Comparison of ENCODE assay signal across 8 mouse cellular contexts in the genomic region with DNA sequence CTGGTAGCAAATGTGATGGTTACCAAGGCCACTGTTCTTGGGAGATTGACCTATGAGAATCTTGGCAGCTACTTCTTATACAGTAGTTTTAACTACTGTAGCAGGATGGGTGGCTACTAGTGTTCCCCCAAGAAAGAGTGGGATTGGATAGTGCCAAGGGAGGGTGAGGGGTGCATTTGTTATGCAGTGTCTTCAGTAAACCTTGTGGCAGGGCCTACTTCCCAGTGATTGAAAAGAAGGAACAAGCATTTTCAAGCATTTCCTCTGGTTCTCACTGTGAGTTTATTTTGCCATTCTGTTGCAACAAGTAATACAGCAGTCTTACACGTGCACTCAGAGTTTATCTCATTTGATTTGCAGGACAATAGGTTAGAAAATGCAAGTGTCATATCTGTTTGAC. TPM values are rescaled to one million over a fixed set of nuclear protein-coding genes. Genes with fewer than 3 reads are reported as not detected.
DNase-seq lines count a peak whose midpoint lies in the region; ATAC-seq and TF ChIP-seq lines count a peak whose summit lies in the region.

No protein-coding gene starts in this region.

- peak overlapping the region; percentile 84; the same call in 1 of the 2 replicates for H3K9ac ChIP-seq in heart, postnatal 0 days (replicated peaks; ENCODE audit: low read depth, low read length)
- H3K9ac ChIP-seq in MEL (ENCODE audit: control insufficient read depth, low read depth, low read length, poor library complexity, severe bottlenecking): peak overlapping the region; percentile 88
- H3K9ac ChIP-seq in hindbrain, embryonic 12.5 days: peak overlapping the region; percentile 91
- H3K9ac ChIP-seq in midbrain, embryonic 12.5 days (replicated peaks): peak overlapping the region; percentile 94

- peak overlapping the region; percentile 92 for H3K4me3 ChIP-seq in heart, postnatal 0 days (ENCODE audit: low read depth, low read length)
- peak overlapping the region; percentile 79 to 91 for H3K4me3 ChIP-seq in MEL (ENCODE audit: control insufficient read depth in 1 of 2, insufficient read depth in 1 of 2, low read depth in 2 of 2, low read length in 2 of 2)
- peak overlapping the region; percentile 87 for H3K4me3 ChIP-seq in hindbrain, embryonic 12.5 days
- peak overlapping the region; percentile 96 for H3K4me3 ChIP-seq in midbrain, embryonic 12.5 days

- DNase-seq in heart, postnatal 0 days (ENCODE audit: low spot score): no peak
- no peak for DNase-seq in heart, postnatal 10 days
- peak; percentile 51 for DNase-seq in MEL (ENCODE audit: low read depth, low spot score)
- no peak for DNase-seq in T-cell, adult 2 months (ENCODE audit: low spot score)
- DNase-seq in thymus, postnatal 10 days (ENCODE audit: low spot score in 2 of 2): no peak
- DNase-seq in right cerebral cortex, postnatal 4 days: no peak

- TF ChIP-seq RAD21 in MEL (IDR thresholded peaks at IDR 0.05; ENCODE audit: low read depth, low read length): no peak

- peaks cover 13% of the 10 kb centered on the region for H3K4me1 ChIP-seq in heart, postnatal 0 days (ENCODE audit: control insufficient read depth, insufficient read depth)
- H3K4me1 ChIP-seq in MEL (ENCODE audit: control insufficient read depth in 1 of 2, insufficient read depth in 2 of 2, low read length in 2 of 2): peaks cover 0 to 8% of the 10 kb centered on the region in 2 experiments; a peak in 2 of 4 replicates
- peaks cover 44% of the 10 kb centered on the region for H3K4me1 ChIP-seq in hindbrain, embryonic 12.5 days
- H3K4me1 ChIP-seq in midbrain, embryonic 12.5 days: peaks cover 41% of the 10 kb centered on the region

- no peak for TF ChIP-seq CTCF in heart, postnatal 0 days (IDR thresholded peaks at IDR 0.05; ENCODE audit: low read depth)
- TF ChIP-seq CTCF in MEL (IDR thresholded peaks at IDR 0.05 in 2 of 3, conservative IDR thresholded peaks at IDR 0.05 in 1 of 3; ENCODE audit: control insufficient read depth in 1 of 3, insufficient read depth in 1 of 3, low read depth in 2 of 3, low read length in 3 of 3, poor library complexity in 1 of 3, severe bottlenecking in 1 of 3): no peak

- peaks cover 32% of the 10 kb centered on the region for H3K79me2 ChIP-seq in MEL (ENCODE audit: control insufficient read depth, insufficient read depth, low read length, poor library complexity)

- H3K36me3 ChIP-seq in heart, postnatal 0 days (replicated peaks; ENCODE audit: control insufficient read depth, insufficient read depth, low read length): peaks cover 30% of the 10 kb centered on the region
- peaks cover 2 to 9% of the 10 kb centered on the region in 2 experiments for H3K36me3 ChIP-seq in MEL (ENCODE audit: control insufficient read depth in 1 of 2, insufficient read depth in 2 of 2, low read length in 2 of 2)
- peaks cover 38% of the 10 kb centered on the region for H3K36me3 ChIP-seq in hindbrain, embryonic 12.5 days
- H3K36me3 ChIP-seq in midbrain, embryonic 12.5 days: peaks cover 37% of the 10 kb centered on the region

- TF ChIP-seq EP300 in heart, postnatal 0 days (IDR thresholded peaks at IDR 0.05; ENCODE audit: low read depth): no peak
- TF ChIP-seq EP300 in MEL (IDR thresholded peaks at IDR 0.05; ENCODE audit: low read depth in 1 of 2, low read length in 2 of 2): no peak

- H3K27ac ChIP-seq in heart, postnatal 0 days (ENCODE audit: low read depth): peak overlapping the region; percentile 90; the same call in 1 of the 2 replicates
- 0 out of 2 replicates have a peak overlapping the region, but pooled peaks have one; percentile 9 for H3K27ac ChIP-seq in MEL (ENCODE audit: control insufficient read depth, low read depth, low read length)
- 0 out of 2 replicates have a peak overlapping the region, but pooled peaks have one; percentile 96 for H3K27ac ChIP-seq in hindbrain, embryonic 12.5 days
- no peak overlapping the region for H3K27ac ChIP-seq in midbrain, embryonic 12.5 days (replicated peaks)

- peak overlapping the region; percentile 77 for H3K4me2 ChIP-seq in heart, postnatal 0 days (ENCODE audit: low read depth, low read length)
- peak overlapping the region; percentile 95 for H3K4me2 ChIP-seq in hindbrain, embryonic 12.5 days (replicated peaks)
- H3K4me2 ChIP-seq in midbrain, embryonic 12.5 days (replicated peaks): peak overlapping the region; percentile 81

- intact Hi-C loops in heart, postnatal 10 days (cut with DNase I): no loop called here

- no peak for ATAC-seq in heart, postnatal 0 days (ENCODE audit: insufficient read depth, low read depth)
- no peak for ATAC-seq in hindbrain, embryonic 12.5 days (ENCODE audit: low FRiP score)
- no peak for ATAC-seq in midbrain, embryonic 12.5 days (ENCODE audit: low FRiP score, low read depth)

- no peak for TF ChIP-seq POLR2A in MEL (IDR thresholded peaks at IDR 0.05; ENCODE audit: control insufficient read depth in 1 of 2, insufficient read depth in 1 of 2, low read depth in 1 of 2, low read length in 2 of 2, poor library complexity in 1 of 2)

- no peaks in the 10 kb centered on the region for H3K9me3 ChIP-seq in heart, postnatal 0 days (replicated peaks; ENCODE audit: control insufficient read depth, low read length)
- no peaks in the 10 kb centered on the region for H3K9me3 ChIP-seq in MEL (replicated peaks; ENCODE audit: insufficient read depth, low read length)
- no peaks in the 10 kb centered on the region for H3K9me3 ChIP-seq in hindbrain, embryonic 12.5 days (replicated peaks)
- H3K9me3 ChIP-seq in midbrain, embryonic 12.5 days: no peaks in the 10 kb centered on the region

- 17% methylated on average over 1 of the region's 1 CpGs for WGBS in heart, postnatal 0 days
- 65% methylated on average over 1 of the region's 1 CpGs for WGBS in hindbrain, embryonic 12.5 days
- 58% methylated on average over 1 of the region's 1 CpGs for WGBS in midbrain, embryonic 12.5 days

- no peaks in the 10 kb centered on the region for H3K27me3 ChIP-seq in heart, postnatal 0 days (ENCODE audit: control insufficient read depth, insufficient read depth, low read length)
- H3K27me3 ChIP-seq in MEL (ENCODE audit: control insufficient read depth in 1 of 2, insufficient read depth in 2 of 2, low read length in 2 of 2): no peaks in the 10 kb centered on the region
- H3K27me3 ChIP-seq in hindbrain, embryonic 12.5 days: no peaks in the 10 kb centered on the region
- no peaks in the 10 kb centered on the region for H3K27me3 ChIP-seq in midbrain, embryonic 12.5 days

TF ChIP-seq in MEL, 35 proteins besides CTCF, POLR2A, EP300 and RAD21 (continues in another document):
- no peak for TF ChIP-seq CHD1 (IDR thresholded peaks at IDR 0.05; ENCODE audit: low read depth, low read length)

RNA-seq across cellular contexts. Expression of a gene that starts 1.1 kb away (rescaled TPM):
- total RNA-seq in heart, postnatal 0 days (2014; rRNA removed; ENCODE audit: low replicate concordance): 27.1 and 27.3 TPM in 2 replicates
- polyA plus RNA-seq in heart, postnatal 0 days (2015; fragmentation: Nextera tagmentation; extraction: Ambion mirVana): 21.9 and 24.0 TPM in 2 replicates
- 10 to 100 TPM; 24.0 to 24.8 TPM for total RNA-seq in heart, postnatal 10 days (2021)
- 25.4 and 28.1 TPM in 2 replicates for total RNA-seq in MEL (2012; rRNA removed)
- polyA plus RNA-seq in MEL (2012; ENCODE audit: insufficient read depth in 1 of 2, insufficient read length in 2 of 2, low read depth in 1 of 2, low replicate concordance in 2 of 2, missing spikeins in 1 of 2): 10 to 100 TPM in 1 of 2 experiments, not detected in 1; 27.4 TPM
- 60.8 and 61.4 TPM in 2 replicates for polyA plus RNA-seq in hindbrain, embryonic 12.5 days (2016; fragmentation: Nextera tagmentation; extraction: Ambion mirVana)
- 57.6 and 60.7 TPM in 2 replicates for polyA plus RNA-seq in midbrain, embryonic 12.5 days (2016; fragmentation: Nextera tagmentation; extraction: Ambion mirVana)

RNA-seq across cellular contexts. Expression of a gene that starts 1.3 kb away (rescaled TPM):
- total RNA-seq in heart, postnatal 0 days (2014; rRNA removed; ENCODE audit: low replicate concordance): 28.1 and 34.6 TPM in 2 replicates
- 55.5 and 56.1 TPM in 2 replicates for polyA plus RNA-seq in heart, postnatal 0 days (2015; fragmentation: Nextera tagmentation; extraction: Ambion mirVana)
- 10 to 100 TPM; 42.5 to 44.7 TPM for total RNA-seq in heart, postnatal 10 days (2021)
- total RNA-seq in MEL (2012; rRNA removed): 33.7 and 39.9 TPM in 2 replicates
- polyA plus RNA-seq in MEL (2012; ENCODE audit: insufficient read depth in 1 of 2, insufficient read length in 2 of 2, low read depth in 1 of 2, low replicate concordance in 2 of 2, missing spikeins in 1 of 2): 100 to 1,000 TPM; 166 to 249 TPM
- polyA plus RNA-seq in hindbrain, embryonic 12.5 days (2016; fragmentation: Nextera tagmentation; extraction: Ambion mirVana): 102 and 104 TPM in 2 replicates
- 127 and 147 TPM in 2 replicates for polyA plus RNA-seq in midbrain, embryonic 12.5 days (2016; fragmentation: Nextera tagmentation; extraction: Ambion mirVana)

RNA-seq across cellular contexts. Expression of a gene that starts 11.5 kb away (rescaled TPM):
- not detected in 2 replicates for total RNA-seq in heart, postnatal 0 days (2014; rRNA removed; ENCODE audit: low replicate concordance)
- polyA plus RNA-seq in heart, postnatal 0 days (2015; fragmentation: Nextera tagmentation; extraction: Ambion mirVana): not detected in 2 replicates
- total RNA-seq in heart, postnatal 10 days (2021): not detected
- total RNA-seq in MEL (2012; rRNA removed): not detected in 2 replicates
- not detected for polyA plus RNA-seq in MEL (2012; ENCODE audit: insufficient read depth in 1 of 2, insufficient read length in 2 of 2, low read depth in 1 of 2, low replicate concordance in 2 of 2, missing spikeins in 1 of 2)
- polyA plus RNA-seq in hindbrain, embryonic 12.5 days (2016; fragmentation: Nextera tagmentation; extraction: Ambion mirVana): 0.43 TPM in 1 of 2 replicates, not detected in the other
- not detected in 2 replicates for polyA plus RNA-seq in midbrain, embryonic 12.5 days (2016; fragmentation: Nextera tagmentation; extraction: Ambion mirVana)

RNA-seq across cellular contexts. Expression of a gene that starts 35.6 kb away (rescaled TPM):
- total RNA-seq in heart, postnatal 0 days (2014; rRNA removed; ENCODE audit: low replicate concordance): 14.3 and 17.6 TPM in 2 replicates
- 4.2 and 4.5 TPM in 2 replicates for polyA plus RNA-seq in heart, postnatal 0 days (2015; fragmentation: Nextera tagmentation; extraction: Ambion mirVana)
- 10 to 100 TPM; 43.1 to 43.7 TPM for total RNA-seq in heart, postnatal 10 days (2021)
- total RNA-seq in MEL (2012; rRNA removed): 9.5 and 10.0 TPM in 2 replicates
- polyA plus RNA-seq in MEL (2012; ENCODE audit: insufficient read depth in 1 of 2, insufficient read length in 2 of 2, low read depth in 1 of 2, low replicate concordance in 2 of 2, missing spikeins in 1 of 2): 10 to 100 TPM in 1 of 2 experiments, not detected in 1; 39.9 TPM
- 13.6 and 13.7 TPM in 2 replicates for polyA plus RNA-seq in hindbrain, embryonic 12.5 days (2016; fragmentation: Nextera tagmentation; extraction: Ambion mirVana)
- 12.9 and 13.5 TPM in 2 replicates for polyA plus RNA-seq in midbrain, embryonic 12.5 days (2016; fragmentation: Nextera tagmentation; extraction: Ambion mirVana)

RNA-seq across cellular contexts. Expression of a gene that starts 43.8 kb away (rescaled TPM):
- total RNA-seq in heart, postnatal 0 days (2014; rRNA removed; ENCODE audit: low replicate concordance): 35.2 and 36.9 TPM in 2 replicates
- polyA plus RNA-seq in heart, postnatal 0 days (2015; fragmentation: Nextera tagmentation; extraction: Ambion mirVana): 52.9 and 61.2 TPM in 2 replicates
- total RNA-seq in heart, postnatal 10 days (2021): 100 to 1,000 TPM; 156 to 159 TPM
- total RNA-seq in MEL (2012; rRNA removed): 6.8 and 7.7 TPM in 2 replicates
- polyA plus RNA-seq in MEL (2012; ENCODE audit: insufficient read depth in 1 of 2, insufficient read length in 2 of 2, low read depth in 1 of 2, low replicate concordance in 2 of 2, missing spikeins in 1 of 2): 10 to 100 TPM in 1 of 2 experiments, not detected in 1; 14.1 TPM
- polyA plus RNA-seq in hindbrain, embryonic 12.5 days (2016; fragmentation: Nextera tagmentation; extraction: Ambion mirVana): 31.7 and 32.8 TPM in 2 replicates
- polyA plus RNA-seq in midbrain, embryonic 12.5 days (2016; fragmentation: Nextera tagmentation; extraction: Ambion mirVana): 28.6 and 33.6 TPM in 2 replicates
